Mouse (Mus musculus) heart, embryonic 10.5 days (tissue): ENCODE results near the gene Cdkn3. TPM values are rescaled to one million over a fixed set of nuclear protein-coding genes. Genes with fewer than 3 reads are reported as not detected.

Experiments used
- DNase-seq: peaks from one replicate; pipeline ENCODE4 v3.0.0-alpha.2; 2017; ENCODE audit warnings: low spot score
- H3K27ac ChIP-seq: fragments of 300-500 bp; sonication (generic); 2 replicates; pipeline ENCODE4 v1.5.1; 2016; ENCODE audit warnings: mild to moderate bottlenecking
- H3K27me3 ChIP-seq: fragments of 300-500 bp; sonication (generic); 2 replicates; pipeline ENCODE4 v1.6.1; 2016; ENCODE audit warnings: mild to moderate bottlenecking; ENCODE audit not compliant: poor library complexity, insufficient read depth, severe bottlenecking
- H3K36me3 ChIP-seq: fragments of 300-500 bp; sonication (generic); 2 replicates; pipeline ENCODE4 v1.6.1; 2016; ENCODE audit warnings: mild to moderate bottlenecking, moderate library complexity
- H3K4me1 ChIP-seq: fragments of 300-500 bp; sonication (generic); 2 replicates; pipeline ENCODE4 v1.6.1; 2016; ENCODE audit warnings: mild to moderate bottlenecking
- H3K4me3 ChIP-seq: fragments of 300-500 bp; sonication (generic); 2 replicates; pipeline ENCODE4 v1.5.1; 2016; ENCODE audit warnings: mild to moderate bottlenecking, moderate library complexity
- H3K9me3 ChIP-seq: fragments of 300-500 bp; sonication (generic); 2 replicates; pipeline ENCODE4 v1.6.1; 2016; ENCODE audit warnings: mild to moderate bottlenecking, moderate library complexity
- WGBS: fragments of 180-500 bp; shearing (Covaris S2); methylation state at CpG from one replicate; pipeline ENCODE4 v1.1.7; 2016; 5-methylcytosine and 5-hydroxymethylcytosine counted together
- polyA plus RNA-seq: library from polyadenylated mRNA; unstranded; fragments of >200 nt; fragmentation: Nextera tagmentation; extraction: Ambion mirVana; gene quantifications from 2 replicates; pipeline ENCODE4 v1.2.1, GENCODE M21; 2016

The Cdkn3 gene
- polyA plus RNA-seq, 1 experiment from 2014 or later: 46.8 TPM

GRCm38 (mm10) chr14:46755851-46756250 is 4.5 kb upstream of the Cdkn3 start:
- H3K36me3 ChIP-seq: no peaks in the 10 kb centered on the region
- H3K9me3 ChIP-seq: no peaks in the 10 kb centered on the region
- no peak overlapping the region for H3K4me3 ChIP-seq
- WGBS: 87% methylated on average over 8 of the region's 8 CpGs
- DNase-seq: peak; percentile 60
- peaks cover 5% of the 10 kb centered on the region for H3K4me1 ChIP-seq
- H3K27ac ChIP-seq: no peak overlapping the region
- H3K27me3 ChIP-seq: no peaks in the 10 kb centered on the region

GRCm38 (mm10) chr14:46757736-46758135 is 2.6 kb upstream of the Cdkn3 start:
- no peaks in the 10 kb centered on the region for H3K9me3 ChIP-seq
- 56% methylated on average over 9 of the region's 9 CpGs for WGBS
- DNase-seq: no peak
- no peak overlapping the region for H3K27ac ChIP-seq
- peaks cover 16% of the 10 kb centered on the region for H3K4me1 ChIP-seq
- H3K27me3 ChIP-seq: no peaks in the 10 kb centered on the region
- no peak overlapping the region for H3K4me3 ChIP-seq
- no peaks in the 10 kb centered on the region for H3K36me3 ChIP-seq

GRCm38 (mm10) chr14:46759970-46760354 is 379 bp upstream of the Cdkn3 start:
- no peaks in the 10 kb centered on the region for H3K9me3 ChIP-seq
- 3% methylated on average over 7 of the region's 7 CpGs for WGBS
- no peak for DNase-seq
- H3K27ac ChIP-seq: no peak overlapping the region
- H3K36me3 ChIP-seq: peaks cover 13% of the 10 kb centered on the region; the same call in 1 of the 2 replicates
- peaks cover 16% of the 10 kb centered on the region for H3K4me1 ChIP-seq
- no peaks in the 10 kb centered on the region for H3K27me3 ChIP-seq
- H3K4me3 ChIP-seq: peak overlapping the region; percentile 90

DNA sequence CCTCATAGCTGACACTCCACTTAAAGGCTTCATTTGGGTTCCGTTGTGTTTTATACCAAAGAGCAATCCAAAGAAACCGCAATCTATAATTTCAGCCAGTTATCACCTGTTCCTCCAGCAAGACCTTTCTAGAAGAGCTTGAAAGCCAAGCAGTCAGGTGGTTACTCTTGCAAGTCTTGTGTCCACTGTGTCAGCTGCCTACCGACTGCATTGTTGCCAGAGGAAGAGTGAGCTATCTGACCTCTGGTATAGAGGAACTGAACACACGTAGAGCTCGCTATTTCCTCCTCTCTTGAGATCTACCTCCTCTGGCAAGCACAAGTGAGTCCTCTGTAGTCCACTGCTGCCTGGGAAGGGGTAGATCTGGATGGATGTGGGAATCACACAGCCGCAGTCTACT is 845 bp downstream of the Cdkn3 start:
- H3K4me3 ChIP-seq: peak overlapping the region; percentile 90
- peak overlapping the region; percentile 92; the same call in 1 of the 2 replicates for H3K27ac ChIP-seq
- H3K4me1 ChIP-seq: peaks cover 16% of the 10 kb centered on the region
- no peaks in the 10 kb centered on the region for H3K27me3 ChIP-seq
- whole genome bisulfite sequencing: 43% methylated on average over 6 of the region's 6 CpGs
- H3K36me3 ChIP-seq: peaks cover 19% of the 10 kb centered on the region; the same call in 1 of the 2 replicates
- DNase-seq: peak; percentile 72
- no peaks in the 10 kb centered on the region for H3K9me3 ChIP-seq

- Histone ChIP-seq H3K36me3 (peaks cover 70% of the 10 kb centered on the region), H3K4me1 (no peaks in the 10 kb centered on the region), H3K9me3 (no peaks in the 10 kb centered on the region), H3K4me3 (no peak overlapping the region), H3K27ac (no peak overlapping the region), H3K27me3 (no peaks in the 10 kb centered on the region)
- 84% methylated on average over 12 of the region's 12 CpGs for WGBS
- peak; percentile 22 for DNase-seq
These were observed 6.8 kb downstream of the Cdkn3 start for GRCm38 (mm10) chr14:46767116-46767515.

- no peak overlapping the region for H3K4me3 ChIP-seq
- H3K36me3 ChIP-seq: peaks cover 78% of the 10 kb centered on the region
- no peak overlapping the region for H3K27ac ChIP-seq
- 91% methylated on average over 6 of the region's 6 CpGs for WGBS
- DNase-seq: no peak
- no peaks in the 10 kb centered on the region for H3K9me3 ChIP-seq
- no peaks in the 10 kb centered on the region for H3K4me1 ChIP-seq
- H3K27me3 ChIP-seq: no peaks in the 10 kb centered on the region
These were observed 9.7 kb downstream of the Cdkn3 start for GRCm38 (mm10) chr14:46770036-46770435.

GRCm38 (mm10) chr14:46778756-46779155 is 18.4 kb downstream of the Cdkn3 start:
- Histone ChIP-seq H3K9me3 (0 out of 2 replicates have a peak, but pooled peaks cover 2% of the 10 kb centered on the region), H3K27ac (no peak overlapping the region), H3K27me3 (no peaks in the 10 kb centered on the region), H3K4me3 (no peak overlapping the region), H3K36me3 (peaks cover 98% of the 10 kb centered on the region), H3K4me1 (no peaks in the 10 kb centered on the region)
- 95% methylated on average over 9 of the region's 9 CpGs for WGBS
- no peak for DNase-seq

- no peak for DNase-seq
- Histone ChIP-seq H3K9me3 (0 out of 2 replicates have a peak, but pooled peaks cover 2% of the 10 kb centered on the region), H3K36me3 (peaks cover 97% of the 10 kb centered on the region), H3K4me1 (no peaks in the 10 kb centered on the region), H3K27ac (no peak overlapping the region), H3K27me3 (no peaks in the 10 kb centered on the region), H3K4me3 (no peak overlapping the region)
- 91% methylated on average over 7 of the region's 7 CpGs for WGBS
These were observed 18.9 kb downstream of the Cdkn3 start for GRCm38 (mm10) chr14:46779217-46779616.

- 97% methylated on average over 7 of the region's 7 CpGs for WGBS
- no peak for DNase-seq
- H3K4me3 ChIP-seq: no peak overlapping the region
- peaks cover 2% of the 10 kb centered on the region; the same call in 1 of the 2 replicates for H3K4me1 ChIP-seq
- H3K36me3 ChIP-seq: peaks cover 87% of the 10 kb centered on the region
- H3K9me3 ChIP-seq: 0 out of 2 replicates have a peak, but pooled peaks cover 2% of the 10 kb centered on the region
- H3K27me3 ChIP-seq: no peaks in the 10 kb centered on the region
- H3K27ac ChIP-seq: no peak overlapping the region
These were observed 20.7 kb downstream of the Cdkn3 start for GRCm38 (mm10) chr14:46781086-46781485.

GRCm38 (mm10) chr14:46782187-46782828 is 22.0 kb downstream of the Cdkn3 start:
- DNase-seq: no peak
- no peak overlapping the region for H3K4me3 ChIP-seq
- H3K36me3 ChIP-seq: peaks cover 74% of the 10 kb centered on the region
- peaks cover 12% of the 10 kb centered on the region; the same call in 1 of the 2 replicates for H3K4me1 ChIP-seq
- WGBS: 89% methylated on average over 8 of the region's 8 CpGs
- H3K27ac ChIP-seq: no peak overlapping the region
- H3K27me3 ChIP-seq: no peaks in the 10 kb centered on the region
- H3K9me3 ChIP-seq: 0 out of 2 replicates have a peak, but pooled peaks cover 2% of the 10 kb centered on the region

- WGBS: 93% methylated on average over 10 of the region's 10 CpGs
- peaks cover 12% of the 10 kb centered on the region; the same call in 1 of the 2 replicates for H3K4me1 ChIP-seq
- H3K36me3 ChIP-seq: peaks cover 63% of the 10 kb centered on the region
- H3K27ac ChIP-seq: no peak overlapping the region
- H3K27me3 ChIP-seq: no peaks in the 10 kb centered on the region
- H3K4me3 ChIP-seq: no peak overlapping the region
- 0 out of 2 replicates have a peak, but pooled peaks cover 2% of the 10 kb centered on the region for H3K9me3 ChIP-seq
- DNase-seq: no peak
These were observed 23.1 kb downstream of the Cdkn3 start for GRCm38 (mm10) chr14:46783327-46783926.

DNA sequence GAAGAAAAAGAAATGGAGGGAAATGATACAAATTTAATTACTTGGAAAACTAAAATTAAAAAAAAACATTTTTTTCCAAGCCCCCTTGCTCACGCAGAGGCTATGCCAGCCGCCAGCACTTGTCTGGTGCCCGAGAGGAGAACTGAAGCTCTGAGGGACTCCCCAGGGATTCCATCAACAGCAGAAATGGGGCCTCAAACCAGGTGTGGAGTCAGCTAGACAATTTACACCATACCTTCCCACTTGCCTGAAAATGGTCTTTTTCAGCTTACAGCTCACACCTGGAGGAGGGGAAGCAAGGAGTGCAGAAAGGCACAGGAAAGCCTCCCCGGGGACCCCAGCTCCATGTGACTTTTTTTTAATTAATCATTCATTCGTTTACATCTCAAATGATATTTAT is 24.9 kb downstream of the Cdkn3 start:
- Histone ChIP-seq H3K36me3 (peaks cover 45% of the 10 kb centered on the region), H3K9me3 (no peaks in the 10 kb centered on the region), H3K27me3 (no peaks in the 10 kb centered on the region), H3K4me3 (no peak overlapping the region), H3K27ac (no peak overlapping the region), H3K4me1 (peaks cover 25% of the 10 kb centered on the region)
- WGBS: 90% methylated on average over 5 of the region's 5 CpGs
- no peak for DNase-seq

- no peaks in the 10 kb centered on the region for H3K9me3 ChIP-seq
- peak overlapping the region; percentile 96 for H3K4me3 ChIP-seq
- H3K27ac ChIP-seq: peak overlapping the region; percentile 98
- DNase-seq: no peak
- WGBS: under 1% methylated on average over 11 of the region's 11 CpGs
- H3K4me1 ChIP-seq: peaks cover 27% of the 10 kb centered on the region
- H3K36me3 ChIP-seq: peaks cover 24% of the 10 kb centered on the region
- no peaks in the 10 kb centered on the region for H3K27me3 ChIP-seq
These were observed 27.1 kb downstream of the Cdkn3 start for GRCm38 (mm10) chr14:46787454-46787786.
